Mouse (Mus musculus) colon, adult 2 months (tissue): ENCODE measurements around the gene Mageb16. TPM values are rescaled to one million over a fixed set of nuclear protein-coding genes. Genes with fewer than 3 reads are reported as not detected.

Experiments used
- polyA plus RNA-seq: library from polyadenylated mRNA; depleted of rRNA; stranded (reverse); fragments of >200 nt; gene quantifications from 2 replicates; pipeline ENCODE4 v1.2.3, GENCODE M21; 2012; rRNA removed

Mageb16 gene
- not detected in 2 replicates for polyA plus RNA-seq

GRCm38 (mm10) chrX:79671411-79671810, at the start of gene Mageb16:
Gene Mageb16, minus strand, starts transcription at chrX:79671435.

Other genes starting within 250 kb of the Mageb16 start
- gene Gm7173, start 154.2 kb downstream of the Mageb16 start, polyA plus RNA-seq: not detected in 2 replicates